Mouse (Mus musculus): ENCODE measurements around the gene Lrrc38.

GRCm38 (mm10) chr4:143330566-143330965 lies 19.0 kb upstream of the Lrrc38 start:
- TF ChIP-seq GATA1 (IDR thresholded peaks at IDR 0.05; ENCODE audit: borderline replicate concordance, low read length) (no peak), FLI1 (IDR thresholded peaks at IDR 0.05; ENCODE audit: low read length) (no peak)

Data from megakaryocyte, embryonic 14.5 days (primary cell).